Mouse (Mus musculus) C2C12 (cell line): Measurements from ENCODE around the gene Adamts9. TPM values are rescaled to one million over a fixed set of nuclear protein-coding genes. Genes with fewer than 3 reads are reported as not detected.

Experiments used
- H3K27me3 ChIP-seq: one replicate; pipeline ENCODE4 v1.6.1; 2011; ENCODE audit not compliant: control insufficient read depth, insufficient read depth, insufficient read length
- H3K36me3 ChIP-seq: one replicate; pipeline ENCODE4 v1.6.1; 2011; ENCODE audit not compliant: control insufficient read depth, insufficient read depth
- H3K4me3 ChIP-seq: one replicate; pipeline ENCODE4 v1.5.1; 2011; ENCODE audit warnings: mild to moderate bottlenecking, control low read depth; ENCODE audit not compliant: poor library complexity, insufficient read depth, severe bottlenecking
- H3K79me2 ChIP-seq: one replicate; pipeline ENCODE4 v1.6.1; 2011; ENCODE audit not compliant: control insufficient read depth, insufficient read depth
- H3K79me3 ChIP-seq: one replicate; pipeline ENCODE4 v1.6.1; 2011; ENCODE audit warnings: low read depth, control low read depth
- H3ac ChIP-seq: one replicate; pipeline ENCODE3; 2011; ENCODE audit warnings: low read depth; ENCODE audit not compliant: control insufficient read depth, insufficient read length
- CEBPB ChIP-seq: IDR thresholded peaks from one replicate; pipeline ENCODE4 v1.6.1; 2011; ENCODE audit warnings: low read depth, mild to moderate bottlenecking, control low read depth, moderate library complexity
- CTCF ChIP-seq: IDR thresholded peaks from one replicate; pipeline ENCODE4 v1.5.1; 2011; ENCODE audit not compliant: control insufficient read depth, insufficient read depth, insufficient read length
- FOSL1 ChIP-seq: IDR thresholded peaks from one replicate; pipeline ENCODE4 v1.8.0; 2011; ENCODE audit warnings: mild to moderate bottlenecking, low read length; ENCODE audit not compliant: poor library complexity, insufficient read depth, severe bottlenecking
- MAX ChIP-seq: IDR thresholded peaks from one replicate; pipeline ENCODE4 v1.6.1; 2011; ENCODE audit warnings: mild to moderate bottlenecking, control low read depth
- MYOD1 ChIP-seq: IDR thresholded peaks from one replicate; pipeline ENCODE4 v1.6.1; 2011; ENCODE audit warnings: low read depth; ENCODE audit not compliant: control insufficient read depth, insufficient read length
- MYOG ChIP-seq: IDR thresholded peaks from one replicate; pipeline ENCODE4 v1.6.1; 2011; ENCODE audit not compliant: control insufficient read depth, insufficient read length; ENCODE audit errors: extremely low read depth
- USF1 ChIP-seq: IDR thresholded peaks from one replicate; pipeline ENCODE4 v1.6.1; 2011; ENCODE audit warnings: low read depth, mild to moderate bottlenecking, control low read depth, moderate library complexity
- polyA plus RNA-seq: library from polyadenylated mRNA; unstranded; fragments of >200 nt; fragmentation: generic; extraction: Trizol; gene quantifications from one replicate; pipeline ENCODE4 v1.2.1, GENCODE M21; 2012; ENCODE audit warnings: missing spikeins

The Adamts9 gene
- polyA plus RNA-seq, 1 experiment = 0.04 TPM

- Histone ChIP-seq H3K4me3 (no peak overlapping the region), H3K79me2 (no peaks in the 10 kb centered on the region), H3K27me3 (no peaks in the 10 kb centered on the region), H3K79me3 (no peaks in the 10 kb centered on the region), H3ac (no peak overlapping the region), H3K36me3 (no peaks in the 10 kb centered on the region)
- TF ChIP-seq CTCF (no peak), MAX (no peak), CEBPB (no peak), MYOG (no peak), USF1 (no peak), FOSL1 (no peak), MYOD1 (no peak)
Observed at GRCm38 (mm10) chr6:92854873-92855272, 88.4 kb downstream of the Adamts9 start.

- H3K4me3 ChIP-seq = no peak overlapping the region
- no peaks in the 10 kb centered on the region for H3K79me3 ChIP-seq
- no peaks in the 10 kb centered on the region for H3K79me2 ChIP-seq
- no peak overlapping the region for H3ac ChIP-seq
- no peak for TF ChIP-seq USF1
- no peak for TF ChIP-seq CTCF
- TF ChIP-seq FOSL1 = no peak
- no peak for TF ChIP-seq MYOD1
- no peak for TF ChIP-seq CEBPB
- no peak for TF ChIP-seq MYOG
- no peak for TF ChIP-seq MAX
- no peaks in the 10 kb centered on the region for H3K27me3 ChIP-seq
- H3K36me3 ChIP-seq = no peaks in the 10 kb centered on the region
Observed at GRCm38 (mm10) chr6:92850250-92850649, 93.0 kb downstream of the Adamts9 start.

GRCm38 (mm10) chr6:92849208-92849607 lies 94.1 kb downstream of the Adamts9 start:
- TF ChIP-seq CEBPB = no peak
- no peak for TF ChIP-seq MAX
- TF ChIP-seq USF1 = no peak
- no peak for TF ChIP-seq FOSL1
- TF ChIP-seq CTCF = no peak
- no peak for TF ChIP-seq MYOG
- no peak for TF ChIP-seq MYOD1
- Histone ChIP-seq H3K4me3 (no peak overlapping the region), H3K79me3 (no peaks in the 10 kb centered on the region), H3ac (no peak overlapping the region), H3K36me3 (no peaks in the 10 kb centered on the region), H3K27me3 (no peaks in the 10 kb centered on the region), H3K79me2 (no peaks in the 10 kb centered on the region)

GRCm38 (mm10) chr6:92846614-92847013 lies 96.7 kb downstream of the Adamts9 start:
- H3K79me2 ChIP-seq = no peaks in the 10 kb centered on the region
- H3K36me3 ChIP-seq = no peaks in the 10 kb centered on the region
- H3K79me3 ChIP-seq = no peaks in the 10 kb centered on the region
- no peak overlapping the region for H3ac ChIP-seq
- no peaks in the 10 kb centered on the region for H3K27me3 ChIP-seq
- H3K4me3 ChIP-seq = no peak overlapping the region
- TF ChIP-seq CTCF = no peak
- TF ChIP-seq FOSL1 = no peak
- no peak for TF ChIP-seq MAX
- no peak for TF ChIP-seq MYOD1
- TF ChIP-seq USF1 = no peak
- TF ChIP-seq MYOG = no peak
- TF ChIP-seq CEBPB = no peak

- TF ChIP-seq FOSL1 (no peak), MAX (no peak), MYOG (no peak), CEBPB (no peak), CTCF (no peak), MYOD1 (no peak), USF1 (no peak)
- H3K4me3 ChIP-seq = no peak overlapping the region
- no peaks in the 10 kb centered on the region for H3K79me2 ChIP-seq
- H3K27me3 ChIP-seq = no peaks in the 10 kb centered on the region
- no peaks in the 10 kb centered on the region for H3K79me3 ChIP-seq
- no peaks in the 10 kb centered on the region for H3K36me3 ChIP-seq
- H3ac ChIP-seq = no peak overlapping the region
Observed at GRCm38 (mm10) chr6:92845898-92846297, 97.4 kb downstream of the Adamts9 start.

- TF ChIP-seq MYOG (no peak), FOSL1 (no peak), CEBPB (no peak), USF1 (no peak), CTCF (no peak), MYOD1 (no peak), MAX (no peak)
Observed at GRCm38 (mm10) chr6:92843474-92843873, 99.8 kb downstream of the Adamts9 start.

More at GRCm38 (mm10) chr6:92843474-92843873, 99.8 kb downstream of the Adamts9 start:
- H3ac ChIP-seq = no peak overlapping the region
- no peaks in the 10 kb centered on the region for H3K79me2 ChIP-seq
- H3K79me3 ChIP-seq = no peaks in the 10 kb centered on the region
- no peaks in the 10 kb centered on the region for H3K36me3 ChIP-seq
- H3K4me3 ChIP-seq = no peak overlapping the region
- no peaks in the 10 kb centered on the region for H3K27me3 ChIP-seq
